Mouse (Mus musculus) forebrain, embryonic 10.5 days (tissue): ENCODE data around the gene Ldlrad3. TPM values are rescaled to one million over a fixed set of nuclear protein-coding genes. Genes with fewer than 3 reads are reported as not detected.

Source experiments
- DNase-seq: peaks from one replicate; pipeline ENCODE4 v3.0.0-alpha.2; 2017; ENCODE audit warnings: low spot score; ENCODE audit errors: extremely low spot score
- H3K27ac ChIP-seq: fragments of 300-500 bp; sonication (generic); 2 replicates; pipeline ENCODE4 v1.5.1; 2016; ENCODE audit warnings: mild to moderate bottlenecking
- H3K27me3 ChIP-seq: fragments of 300-500 bp; sonication (generic); 2 replicates; pipeline ENCODE4 v1.6.1; 2016; ENCODE audit warnings: mild to moderate bottlenecking; ENCODE audit not compliant: poor library complexity, severe bottlenecking
- H3K36me3 ChIP-seq: fragments of 300-500 bp; sonication (generic); replicated peaks from 2 replicates; pipeline ENCODE4 v1.6.1; 2016; ENCODE audit warnings: mild to moderate bottlenecking, moderate library complexity
- H3K4me1 ChIP-seq: fragments of 300-500 bp; sonication (generic); 2 replicates; pipeline ENCODE4 v1.6.1; 2016
- H3K4me3 ChIP-seq: fragments of 300-500 bp; sonication (generic); 2 replicates; pipeline ENCODE4 v1.5.1; 2016; ENCODE audit warnings: mild to moderate bottlenecking, moderate library complexity
- H3K9me3 ChIP-seq: fragments of 300-500 bp; sonication (generic); 2 replicates; pipeline ENCODE4 v1.6.1; 2016; ENCODE audit warnings: mild to moderate bottlenecking, moderate library complexity
- WGBS: fragments of 180-500 bp; shearing (Covaris S2); methylation state at CpG from one replicate; pipeline ENCODE4 v1.1.7; 2016; 5-methylcytosine and 5-hydroxymethylcytosine counted together
- polyA plus RNA-seq: library from polyadenylated mRNA; unstranded; fragments of >200 nt; fragmentation: Nextera tagmentation; extraction: Ambion mirVana; gene quantifications from 2 replicates; pipeline ENCODE4 v1.2.1, GENCODE M21; 2016

Ldlrad3 gene
- polyA plus RNA-seq, 1 experiment from 2014 or later: 54.6 TPM

DNA sequence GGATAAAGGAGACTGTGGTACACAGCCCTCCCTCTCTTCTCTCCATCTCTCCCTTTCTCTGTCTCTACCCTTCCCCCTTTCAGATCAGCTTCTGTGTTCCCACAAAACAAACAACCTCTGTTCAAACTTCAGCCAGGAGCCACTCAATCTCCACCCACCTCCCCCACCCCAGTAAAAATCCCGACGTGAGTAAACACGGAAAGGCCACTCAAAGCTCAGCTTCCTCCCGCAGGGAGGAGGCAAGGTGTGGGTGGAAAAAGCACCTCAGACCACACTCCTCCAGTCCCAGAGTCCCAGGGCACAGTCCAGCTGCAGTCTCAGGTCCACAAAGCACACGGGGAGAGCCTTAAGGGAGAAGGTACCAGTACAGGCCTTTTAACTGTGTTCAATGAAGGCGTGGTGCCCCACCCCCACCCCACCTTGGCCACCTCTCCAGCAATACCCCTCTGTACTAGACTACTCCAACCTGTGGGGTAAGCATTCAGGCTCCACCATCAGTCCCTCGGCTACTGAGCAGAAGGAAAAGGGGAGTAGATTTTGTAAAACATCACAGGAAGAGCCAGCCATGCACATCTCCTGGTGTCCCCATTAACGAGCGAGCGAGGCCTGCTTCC is 53.1 kb downstream of the Ldlrad3 start:
- 62% methylated on average over 10 of the region's 10 CpGs for WGBS
- H3K9me3 ChIP-seq: no peaks in the 10 kb centered on the region
- peak overlapping the region; percentile 60; the same call in 1 of the 2 replicates for H3K27ac ChIP-seq
- H3K27me3 ChIP-seq: no peaks in the 10 kb centered on the region
- no peak overlapping the region for H3K4me3 ChIP-seq
- DNase-seq: no peak
- 0 out of 2 replicates have a peak, but pooled peaks cover 4% of the 10 kb centered on the region for H3K36me3 ChIP-seq
- peaks cover 71% of the 10 kb centered on the region for H3K4me1 ChIP-seq

DNA sequence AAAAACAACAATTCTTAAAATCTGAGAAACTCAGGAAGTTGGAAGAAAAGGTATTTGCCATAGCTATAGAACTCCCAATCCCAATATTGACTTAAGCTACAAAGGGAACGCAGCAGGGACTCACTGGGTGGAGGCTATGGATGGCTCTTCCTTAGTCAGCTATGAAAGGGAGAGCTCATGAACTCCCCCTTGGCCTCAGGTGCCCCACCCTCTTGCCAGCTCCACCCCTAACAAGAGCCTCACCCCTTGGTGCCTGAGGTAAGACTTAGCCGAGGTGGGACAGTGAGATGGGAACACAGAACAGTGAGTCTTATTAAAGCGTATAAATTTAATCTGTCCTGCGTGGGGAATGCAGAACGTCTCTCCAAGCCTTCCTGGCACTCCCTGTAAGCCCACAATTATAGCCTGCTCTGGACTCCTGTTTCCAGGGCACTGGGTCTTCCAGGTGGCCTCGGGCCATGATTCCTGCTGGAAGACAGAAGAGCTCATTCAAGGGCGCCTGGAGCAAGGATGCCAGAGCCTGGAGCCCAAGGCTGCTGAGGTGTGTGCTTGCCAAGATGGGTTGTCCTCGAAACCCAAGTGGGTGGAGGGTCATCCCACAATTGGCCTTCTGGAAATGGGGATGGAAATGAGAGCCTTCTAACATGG is 55.9 kb downstream of the Ldlrad3 start:
- Histone ChIP-seq H3K27ac (no peak overlapping the region), H3K27me3 (no peaks in the 10 kb centered on the region), H3K4me3 (no peak overlapping the region), H3K4me1 (peaks cover 62% of the 10 kb centered on the region), H3K36me3 (0 out of 2 replicates have a peak, but pooled peaks cover 4% of the 10 kb centered on the region), H3K9me3 (no peaks in the 10 kb centered on the region)
- WGBS: 84% methylated on average over 8 of the region's 8 CpGs
- no peak for DNase-seq

- WGBS: 95% methylated on average over 4 of the region's 4 CpGs
- peaks cover 67% of the 10 kb centered on the region for H3K4me1 ChIP-seq
- 0 out of 2 replicates have a peak overlapping the region, but pooled peaks have one; percentile 27 for H3K27ac ChIP-seq
- no peak overlapping the region for H3K4me3 ChIP-seq
- no peaks in the 10 kb centered on the region for H3K27me3 ChIP-seq
- no peak for DNase-seq
- 0 out of 2 replicates have a peak, but pooled peaks cover 4% of the 10 kb centered on the region for H3K36me3 ChIP-seq
- H3K9me3 ChIP-seq: no peaks in the 10 kb centered on the region
These were observed 57.0 kb downstream of the Ldlrad3 start for GRCm38 (mm10) chr2:102129235-102129634.

GRCm38 (mm10) chr2:102128500-102129030 is 57.6 kb downstream of the Ldlrad3 start:
- H3K4me3 ChIP-seq: no peak overlapping the region
- no peaks in the 10 kb centered on the region for H3K9me3 ChIP-seq
- WGBS: 75% methylated on average over 14 of the region's 14 CpGs
- 0 out of 2 replicates have a peak overlapping the region, but pooled peaks have one; percentile 57 for H3K27ac ChIP-seq
- peaks cover 70% of the 10 kb centered on the region for H3K4me1 ChIP-seq
- no peaks in the 10 kb centered on the region for H3K27me3 ChIP-seq
- 0 out of 2 replicates have a peak, but pooled peaks cover 4% of the 10 kb centered on the region for H3K36me3 ChIP-seq
- DNase-seq: no peak

GRCm38 (mm10) chr2:102127791-102128387 is 58.3 kb downstream of the Ldlrad3 start:
- peaks cover 71% of the 10 kb centered on the region for H3K4me1 ChIP-seq
- H3K27ac ChIP-seq: peak overlapping the region; percentile 57; the same call in 1 of the 2 replicates
- H3K27me3 ChIP-seq: no peaks in the 10 kb centered on the region

GRCm38 (mm10) chr2:102127221-102127620 is 59.0 kb downstream of the Ldlrad3 start:
- Histone ChIP-seq H3K36me3 (0 out of 2 replicates have a peak, but pooled peaks cover 4% of the 10 kb centered on the region), H3K27ac (no peak overlapping the region), H3K27me3 (no peaks in the 10 kb centered on the region), H3K4me1 (peaks cover 71% of the 10 kb centered on the region), H3K9me3 (no peaks in the 10 kb centered on the region), H3K4me3 (no peak overlapping the region)
- 89% methylated on average over 9 of the region's 9 CpGs for WGBS
- DNase-seq: no peak

More at GRCm38 (mm10) chr2:102127791-102128387, 58.3 kb downstream of the Ldlrad3 start:
- Histone ChIP-seq H3K36me3 (0 out of 2 replicates have a peak, but pooled peaks cover 4% of the 10 kb centered on the region), H3K4me3 (no peak overlapping the region), H3K9me3 (no peaks in the 10 kb centered on the region)
- DNase-seq: no peak
- WGBS: 86% methylated on average over 8 of the region's 8 CpGs

DNA sequence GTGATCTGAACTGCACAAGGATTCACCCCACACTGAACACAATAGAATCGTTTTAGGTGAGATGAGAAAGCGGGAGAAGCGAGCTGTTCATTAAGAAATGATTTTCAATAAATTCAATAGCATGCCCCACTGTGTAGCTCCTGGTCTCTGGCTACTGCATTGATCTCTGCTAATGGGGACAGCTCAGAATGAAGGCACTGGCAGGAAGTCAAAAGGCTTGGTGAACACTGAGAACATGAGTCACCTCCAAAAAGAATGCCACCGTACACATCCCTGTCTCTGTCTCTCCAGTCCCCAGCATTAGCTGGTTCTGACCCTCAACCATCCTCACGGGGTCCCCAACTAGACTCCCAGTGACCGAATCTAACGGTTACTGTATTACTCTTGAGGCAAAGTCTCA is 60.1 kb downstream of the Ldlrad3 start:
- 90% methylated on average over 7 of the region's 7 CpGs for WGBS
- Histone ChIP-seq H3K27me3 (no peaks in the 10 kb centered on the region), H3K27ac (no peak overlapping the region), H3K4me1 (peaks cover 76% of the 10 kb centered on the region), H3K4me3 (no peak overlapping the region), H3K36me3 (0 out of 2 replicates have a peak, but pooled peaks cover 4% of the 10 kb centered on the region), H3K9me3 (no peaks in the 10 kb centered on the region)
- no peak for DNase-seq

DNA sequence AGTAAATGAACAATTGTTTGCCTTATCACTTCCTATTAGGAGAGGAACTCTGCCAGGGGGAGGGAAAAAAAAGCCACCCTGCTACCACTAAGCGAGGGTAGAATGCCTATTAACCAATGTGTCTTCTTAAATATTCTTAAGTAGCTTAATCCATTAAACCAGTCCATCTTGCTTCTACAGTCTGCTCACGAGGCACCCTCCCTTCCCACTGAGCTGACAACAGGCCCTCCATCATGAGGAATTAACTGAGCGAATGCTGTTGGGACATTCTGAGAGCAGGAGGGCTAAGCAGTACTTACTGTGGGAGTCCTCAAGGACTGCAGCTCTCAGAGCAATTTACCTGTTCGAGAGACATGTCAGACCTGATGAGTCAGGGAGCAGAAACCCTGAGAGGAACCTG is 61.1 kb downstream of the Ldlrad3 start:
- H3K27me3 ChIP-seq: no peaks in the 10 kb centered on the region
- H3K4me3 ChIP-seq: no peak overlapping the region
- DNase-seq: no peak
- H3K36me3 ChIP-seq: no peaks in the 10 kb centered on the region
- peaks cover 77% of the 10 kb centered on the region for H3K4me1 ChIP-seq
- 73% methylated on average over 4 of the region's 4 CpGs for WGBS
- no peaks in the 10 kb centered on the region for H3K9me3 ChIP-seq
- H3K27ac ChIP-seq: no peak overlapping the region

DNA sequence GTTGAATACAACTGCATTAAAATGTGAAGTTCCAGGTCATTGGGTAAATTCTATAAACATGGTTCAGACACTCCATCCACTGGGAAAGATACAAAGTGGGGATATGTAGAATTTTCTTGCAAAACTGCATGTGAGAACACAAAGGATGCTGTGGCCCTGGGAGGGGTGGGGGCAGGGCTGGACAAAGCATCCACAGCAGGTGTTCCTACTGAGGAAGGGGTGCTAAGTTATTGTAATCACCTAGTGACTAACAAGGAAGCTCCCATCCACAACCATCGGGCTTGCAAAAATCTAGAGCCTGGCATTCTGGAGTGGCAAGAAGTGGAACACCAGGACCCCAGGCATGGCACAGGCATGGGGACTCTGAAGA is 64.1 kb downstream of the Ldlrad3 start:
- no peak for DNase-seq
- Histone ChIP-seq H3K27ac (peak overlapping the region; percentile 71), H3K36me3 (no peaks in the 10 kb centered on the region), H3K4me3 (no peak overlapping the region), H3K4me1 (peaks cover 83% of the 10 kb centered on the region), H3K9me3 (no peaks in the 10 kb centered on the region), H3K27me3 (no peaks in the 10 kb centered on the region)
- WGBS: 42% methylated on average over 1 of the region's 1 CpGs

DNA sequence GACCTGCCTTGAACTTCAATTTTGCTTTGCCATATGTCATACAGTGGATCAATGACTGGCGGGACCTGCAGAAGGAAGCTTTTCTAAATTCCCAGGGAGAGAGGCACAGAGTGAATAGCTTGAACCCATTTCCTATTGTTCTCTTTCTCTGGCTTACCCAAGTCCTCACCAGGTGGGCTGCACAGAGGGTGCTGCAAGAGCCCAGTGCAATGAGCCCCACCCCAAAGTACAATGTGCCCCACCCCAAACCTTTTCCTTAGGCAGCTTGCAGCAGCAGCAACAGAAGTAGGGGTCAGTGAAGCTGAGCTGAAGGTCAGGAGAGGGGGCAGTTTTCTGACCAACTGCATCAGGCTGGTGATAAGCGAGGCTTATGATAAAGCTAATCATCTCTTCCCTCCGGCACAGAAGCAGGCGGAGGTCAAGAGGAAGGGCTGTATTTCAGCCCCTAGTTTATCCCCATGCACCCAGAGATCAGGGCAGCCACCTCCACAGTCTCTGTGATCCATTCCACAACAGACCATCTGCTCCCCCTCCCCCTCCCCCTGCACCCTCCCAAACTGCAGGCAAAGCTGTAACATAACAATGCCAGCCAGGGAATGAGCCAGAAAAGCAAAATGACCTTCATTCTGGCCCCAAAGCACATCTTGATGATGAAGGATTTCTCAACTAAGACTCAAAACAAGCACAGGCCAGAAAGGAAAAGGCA is 64.6 kb downstream of the Ldlrad3 start:
- no peaks in the 10 kb centered on the region for H3K27me3 ChIP-seq
- DNase-seq: peak; percentile 28
- WGBS: 57% methylated on average over 4 of the region's 4 CpGs

DNA sequence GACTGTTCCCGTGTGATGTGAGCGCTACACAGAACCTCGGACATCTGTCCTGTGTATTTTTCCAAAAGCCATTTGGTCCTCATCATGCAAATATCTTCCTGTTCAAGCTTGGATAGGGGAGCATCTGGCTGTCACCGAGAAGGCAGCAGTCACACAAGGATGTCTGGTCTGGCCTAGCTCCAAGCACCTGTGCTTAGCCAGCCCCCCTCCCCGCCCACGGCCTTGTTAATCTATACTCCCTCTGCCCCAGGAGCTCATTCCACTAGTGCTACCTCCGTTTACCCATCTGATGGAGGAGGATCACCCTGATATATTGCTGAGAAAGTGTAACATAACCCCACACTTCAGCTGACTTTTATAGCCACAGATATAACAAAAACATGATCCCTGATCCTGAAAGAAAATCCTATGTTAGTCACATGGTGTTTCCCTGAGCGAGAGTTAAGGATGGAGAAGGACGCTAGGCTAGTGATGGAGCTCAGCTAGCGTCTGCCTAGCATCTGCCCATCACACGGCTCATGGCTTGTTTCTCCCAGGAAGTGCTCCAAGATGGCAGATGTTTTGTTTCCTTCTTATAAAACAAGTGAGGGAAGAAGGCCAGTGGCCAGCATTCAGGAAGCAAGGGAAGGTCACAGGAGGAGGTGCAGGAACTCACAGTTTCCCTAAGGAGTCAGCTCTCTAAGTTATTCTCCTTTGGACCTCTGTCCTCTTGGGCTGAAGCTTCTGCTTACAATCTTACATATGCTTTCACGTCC is 66.3 kb downstream of the Ldlrad3 start:
- H3K27ac ChIP-seq: no peak overlapping the region
- no peak overlapping the region for H3K4me3 ChIP-seq
- WGBS: 74% methylated on average over 12 of the region's 12 CpGs
- no peak for DNase-seq
- H3K4me1 ChIP-seq: peaks cover 82% of the 10 kb centered on the region
- no peaks in the 10 kb centered on the region for H3K27me3 ChIP-seq
- H3K9me3 ChIP-seq: no peaks in the 10 kb centered on the region
- no peaks in the 10 kb centered on the region for H3K36me3 ChIP-seq

More for the DNA sequence above, 64.6 kb downstream of the Ldlrad3 start:
- H3K4me1 ChIP-seq: peaks cover 84% of the 10 kb centered on the region
- peak overlapping the region; percentile 71 for H3K27ac ChIP-seq
- H3K36me3 ChIP-seq: no peaks in the 10 kb centered on the region
- no peak overlapping the region for H3K4me3 ChIP-seq
- H3K9me3 ChIP-seq: no peaks in the 10 kb centered on the region

GRCm38 (mm10) chr2:102118988-102119460 is 67.2 kb downstream of the Ldlrad3 start:
- WGBS: 43% methylated on average over 15 of the region's 15 CpGs
- Histone ChIP-seq H3K27ac (no peak overlapping the region), H3K4me1 (peaks cover 76% of the 10 kb centered on the region), H3K27me3 (no peaks in the 10 kb centered on the region), H3K4me3 (no peak overlapping the region), H3K9me3 (no peaks in the 10 kb centered on the region), H3K36me3 (no peaks in the 10 kb centered on the region)
- DNase-seq: no peak
